Mouse (Mus musculus): ENCODE data around the gene Ivl. TPM values are rescaled to one million over a fixed set of nuclear protein-coding genes. Genes with fewer than 3 reads are reported as not detected.

Ivl gene
- total and polyA plus RNA-seq, 2 experiments from 2014 or later: not detected

GRCm38 (mm10) chr3:92598429-92598828 is 24.9 kb upstream of the Ivl start:
- no peak overlapping the region for H3K27ac ChIP-seq
- H3K4me3 ChIP-seq (ENCODE audit: low read length): no peak overlapping the region
- H3K36me3 ChIP-seq (ENCODE audit: insufficient read depth, low read length): no peaks in the 10 kb centered on the region
- TF ChIP-seq CTCF (IDR thresholded peaks at IDR 0.05; ENCODE audit: low read depth): no peak
- 96% methylated on average over 2 of the region's 2 CpGs for WGBS
- no peak overlapping the region for H3K4me2 ChIP-seq (ENCODE audit: low read depth, low read length)
- H3K9ac ChIP-seq (replicated peaks; ENCODE audit: low read length): no peak overlapping the region
- no peaks in the 10 kb centered on the region for H3K4me1 ChIP-seq (ENCODE audit: insufficient read depth, low read length)
- no peaks in the 10 kb centered on the region for H3K27me3 ChIP-seq (ENCODE audit: insufficient read depth, low read length)
- no peak for ATAC-seq
- no peak for DNase-seq (ENCODE audit: low spot score)
- H3K9me3 ChIP-seq (ENCODE audit: low read length): peaks cover 6% of the 10 kb centered on the region; the same call in 1 of the 2 replicates

GRCm38 (mm10) chr3:92588858-92589257 is 15.3 kb upstream of the Ivl start, which contains the start of gene Smcp:
Gene Smcp (minus strand): TSS chr3:92588997.
- Histone ChIP-seq H3K36me3 (ENCODE audit: insufficient read depth, low read length) (no peaks in the 10 kb centered on the region), H3K27ac (no peak within 1 kb of the TSS), H3K4me3 (ENCODE audit: low read length) (no peak within 1 kb of the TSS), H3K4me2 (ENCODE audit: low read depth, low read length) (no peak within 1 kb of the TSS), H3K4me1 (ENCODE audit: insufficient read depth, low read length) (no peaks in the 10 kb centered on the region), H3K9ac (replicated peaks; ENCODE audit: low read length) (no peak within 1 kb of the TSS), H3K27me3 (ENCODE audit: insufficient read depth, low read length) (no peaks in the 10 kb centered on the region), H3K9me3 (ENCODE audit: low read length) (no peaks in the 10 kb centered on the region)
- ATAC-seq: no peak
- no peak for DNase-seq (ENCODE audit: low spot score)
- WGBS: 78% methylated on average over 1 of the region's 1 CpGs
- TF ChIP-seq CTCF (IDR thresholded peaks at IDR 0.05; ENCODE audit: low read depth): no peak

GRCm38 (mm10) chr3:92587190-92587589 is 13.7 kb upstream of the Ivl start:
- Histone ChIP-seq H3K9ac (replicated peaks; ENCODE audit: low read length) (no peak overlapping the region), H3K27ac (no peak overlapping the region), H3K4me3 (ENCODE audit: low read length) (no peak overlapping the region), H3K36me3 (ENCODE audit: insufficient read depth, low read length) (no peaks in the 10 kb centered on the region), H3K4me1 (ENCODE audit: insufficient read depth, low read length) (no peaks in the 10 kb centered on the region), H3K9me3 (ENCODE audit: low read length) (no peaks in the 10 kb centered on the region), H3K27me3 (ENCODE audit: insufficient read depth, low read length) (no peaks in the 10 kb centered on the region), H3K4me2 (ENCODE audit: low read depth, low read length) (no peak overlapping the region)
- ATAC-seq (no peak), DNase-seq (ENCODE audit: low spot score) (no peak)
- WGBS: 87% methylated on average over 3 of the region's 3 CpGs
- TF ChIP-seq CTCF (IDR thresholded peaks at IDR 0.05; ENCODE audit: low read depth): no peak

GRCm38 (mm10) chr3:92585055-92585454 is 11.5 kb upstream of the Ivl start:
- WGBS: 82% methylated on average over 1 of the region's 1 CpGs
- Histone ChIP-seq H3K36me3 (ENCODE audit: insufficient read depth, low read length) (no peaks in the 10 kb centered on the region), H3K27me3 (ENCODE audit: insufficient read depth, low read length) (no peaks in the 10 kb centered on the region), H3K4me1 (ENCODE audit: insufficient read depth, low read length) (no peaks in the 10 kb centered on the region), H3K4me2 (ENCODE audit: low read depth, low read length) (no peak overlapping the region), H3K27ac (no peak overlapping the region), H3K9me3 (ENCODE audit: low read length) (no peaks in the 10 kb centered on the region), H3K9ac (replicated peaks; ENCODE audit: low read length) (no peak overlapping the region), H3K4me3 (ENCODE audit: low read length) (no peak overlapping the region)
- no peak for TF ChIP-seq CTCF (IDR thresholded peaks at IDR 0.05; ENCODE audit: low read depth)
- ATAC-seq (no peak), DNase-seq (ENCODE audit: low spot score) (no peak)

- no peak for ATAC-seq
- 76% methylated on average over 3 of the region's 3 CpGs for WGBS
- Histone ChIP-seq H3K9ac (replicated peaks; ENCODE audit: low read length) (no peak overlapping the region), H3K4me1 (ENCODE audit: insufficient read depth, low read length) (no peaks in the 10 kb centered on the region), H3K27ac (no peak overlapping the region), H3K4me3 (ENCODE audit: low read length) (no peak overlapping the region), H3K9me3 (ENCODE audit: low read length) (no peaks in the 10 kb centered on the region), H3K36me3 (ENCODE audit: insufficient read depth, low read length) (no peaks in the 10 kb centered on the region), H3K4me2 (ENCODE audit: low read depth, low read length) (no peak overlapping the region), H3K27me3 (ENCODE audit: insufficient read depth, low read length) (no peaks in the 10 kb centered on the region)
- DNase-seq (ENCODE audit: low spot score): no peak
- TF ChIP-seq CTCF (IDR thresholded peaks at IDR 0.05; ENCODE audit: low read depth): no peak
These were observed 9.8 kb upstream of the Ivl start for GRCm38 (mm10) chr3:92583164-92583826.

GRCm38 (mm10) chr3:92579508-92579907 is 6.0 kb upstream of the Ivl start:
- H3K9me3 ChIP-seq (ENCODE audit: low read length): no peaks in the 10 kb centered on the region
- no peaks in the 10 kb centered on the region for H3K36me3 ChIP-seq (ENCODE audit: insufficient read depth, low read length)
- H3K4me3 ChIP-seq (ENCODE audit: low read length): no peak overlapping the region
- DNase-seq (ENCODE audit: low spot score) (no peak), ATAC-seq (no peak)
- TF ChIP-seq CTCF (IDR thresholded peaks at IDR 0.05; ENCODE audit: low read depth): no peak
- WGBS: 76% methylated on average over 1 of the region's 1 CpGs
- H3K27ac ChIP-seq: no peak overlapping the region
- no peak overlapping the region for H3K9ac ChIP-seq (replicated peaks; ENCODE audit: low read length)
- no peaks in the 10 kb centered on the region for H3K4me1 ChIP-seq (ENCODE audit: insufficient read depth, low read length)
- no peak overlapping the region for H3K4me2 ChIP-seq (ENCODE audit: low read depth, low read length)
- H3K27me3 ChIP-seq (ENCODE audit: insufficient read depth, low read length): no peaks in the 10 kb centered on the region

GRCm38 (mm10) chr3:92578652-92579413 is 5.3 kb upstream of the Ivl start:
- TF ChIP-seq CTCF (IDR thresholded peaks at IDR 0.05; ENCODE audit: low read depth): no peak
- no peak for ATAC-seq
- Histone ChIP-seq H3K27me3 (ENCODE audit: insufficient read depth, low read length) (no peaks in the 10 kb centered on the region), H3K9me3 (ENCODE audit: low read length) (no peaks in the 10 kb centered on the region), H3K4me3 (ENCODE audit: low read length) (no peak overlapping the region), H3K4me1 (ENCODE audit: insufficient read depth, low read length) (no peaks in the 10 kb centered on the region), H3K4me2 (ENCODE audit: low read depth, low read length) (no peak overlapping the region), H3K36me3 (ENCODE audit: insufficient read depth, low read length) (no peaks in the 10 kb centered on the region), H3K9ac (replicated peaks; ENCODE audit: low read length) (no peak overlapping the region), H3K27ac (no peak overlapping the region)
- no peak for DNase-seq (ENCODE audit: low spot score)
- WGBS: 78% methylated on average over 4 of the region's 4 CpGs
